Mouse (Mus musculus) inflammation-experienced regulatory T-cells, adult 6 months (primary cell): ENCODE data around the gene Lrrd1. TPM values are rescaled to one million over a fixed set of nuclear protein-coding genes. Genes with fewer than 3 reads are reported as not detected.

ENCODE experiments used
- polyA plus RNA-seq, 3 experiments: library from polyadenylated mRNA; unstranded; fragments of 100-300 nt; shearing (Covaris generic); gene quantifications; one replicate each; pipeline ENCODE4 v1.2.1; 2017

Gene Lrrd1
- polyA plus RNA-seq, 3 experiments from 2014 or later, result 0.79 to 0.83 TPM; not detected in 1

Other genes starting within 250 kb of the Lrrd1 start
- gene Pex1, start 249.1 kb upstream of the Lrrd1 start, polyA plus RNA-seq, result 10 to 100 TPM; 13.4 to 19.2 (median 18.9) TPM
- gene Rbm48, start 248.6 kb upstream of the Lrrd1 start, polyA plus RNA-seq, result 10 to 100 TPM; 26.7 to 39.1 (median 32.6) TPM
- not detected for gene Tmbim7, start 194.0 kb upstream of the Lrrd1 start, polyA plus RNA-seq
- 10 to 100 TPM; 29.6 to 39.4 (median 39.1) TPM for gene Gatad1, start 188.0 kb upstream of the Lrrd1 start, polyA plus RNA-seq
- 10 to 100 TPM; 17.5 to 19.5 (median 18.8) TPM for gene Ankib1, start 42.2 kb upstream of the Lrrd1 start, polyA plus RNA-seq
- 100 to 1,000 TPM; 104 to 131 (median 120) TPM for gene Krit1, start 42.0 kb upstream of the Lrrd1 start, polyA plus RNA-seq
- 10 to 100 TPM; 23.3 to 36.2 (median 33.8) TPM for gene Mterf1a, start 48.8 kb downstream of the Lrrd1 start, polyA plus RNA-seq
- 100 to 1,000 TPM; 102 to 198 (median 175) TPM for gene Akap9, start 82.9 kb downstream of the Lrrd1 start, polyA plus RNA-seq